Mouse (Mus musculus): ENCODE measurements at regions not wholly inside any gene's neighbourhood (a gene's known extent, or its start where the extent isn't known, plus 50 kb on each side); places are given as distances from the start of the nearest gene placed in this dataset.

DNA sequence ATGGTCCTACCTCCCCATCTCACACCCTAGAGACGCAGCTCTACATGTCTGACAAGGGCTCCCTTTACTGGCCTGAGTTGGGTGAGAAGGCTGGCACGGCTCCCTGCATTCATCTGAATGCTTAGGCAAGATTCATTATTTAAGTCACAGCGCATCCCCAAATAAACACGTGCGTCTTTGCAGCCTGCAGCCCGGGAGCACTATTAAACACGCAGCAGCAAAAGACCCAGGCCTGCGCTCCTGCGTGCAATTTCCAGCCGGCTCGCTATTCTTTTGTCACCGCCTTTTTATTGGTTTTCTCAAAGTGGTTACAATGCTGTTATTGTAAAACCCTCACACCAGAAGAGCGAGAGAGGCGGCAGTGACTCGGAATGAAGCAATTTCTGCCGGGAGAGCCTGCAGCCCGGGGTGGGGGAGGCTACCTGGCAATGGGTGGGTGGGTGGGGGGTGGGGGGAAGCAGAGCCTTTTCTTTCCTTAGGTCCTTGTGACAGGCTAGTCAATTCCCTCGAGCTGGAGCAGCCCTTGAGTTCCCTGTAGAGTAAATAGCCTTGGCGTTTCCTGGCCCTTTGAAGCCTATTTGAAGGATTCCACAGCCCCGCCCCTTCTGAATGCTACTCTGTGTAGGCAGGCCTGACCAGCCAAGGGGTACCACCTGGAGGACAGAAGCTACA lies 333.3 kb downstream of the Bcor start:
- in situ Hi-C loops (cut with MboI, MseI), result no loop called here

GRCm38 (mm10) chrX:11829411-11830002 lies 330.6 kb downstream of the Bcor start:
- in situ Hi-C loops (cut with MboI, MseI), result no loop called here

DNA sequence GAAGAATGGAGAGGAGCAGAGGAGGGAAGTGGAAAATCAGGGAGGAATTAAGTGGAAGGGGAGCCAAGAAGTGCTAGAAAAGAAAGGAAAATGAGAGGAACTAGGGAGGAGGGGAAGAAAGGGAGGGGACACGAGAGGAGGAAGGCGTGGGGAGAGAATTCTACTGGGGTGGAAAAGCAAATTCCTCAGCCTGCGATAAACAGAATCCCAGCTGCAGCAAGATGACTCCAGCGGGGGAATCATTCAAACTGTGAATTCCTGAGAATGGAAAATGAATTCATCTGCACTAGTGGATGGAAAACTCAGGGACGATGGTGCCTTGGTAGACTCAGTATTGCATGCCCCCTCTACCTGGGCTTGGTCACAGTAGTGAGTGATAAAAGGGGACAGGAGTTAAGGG lies 322.6 kb downstream of the Bcor start:
- in situ Hi-C loops (cut with MboI, MseI), result no loop called here

DNA sequence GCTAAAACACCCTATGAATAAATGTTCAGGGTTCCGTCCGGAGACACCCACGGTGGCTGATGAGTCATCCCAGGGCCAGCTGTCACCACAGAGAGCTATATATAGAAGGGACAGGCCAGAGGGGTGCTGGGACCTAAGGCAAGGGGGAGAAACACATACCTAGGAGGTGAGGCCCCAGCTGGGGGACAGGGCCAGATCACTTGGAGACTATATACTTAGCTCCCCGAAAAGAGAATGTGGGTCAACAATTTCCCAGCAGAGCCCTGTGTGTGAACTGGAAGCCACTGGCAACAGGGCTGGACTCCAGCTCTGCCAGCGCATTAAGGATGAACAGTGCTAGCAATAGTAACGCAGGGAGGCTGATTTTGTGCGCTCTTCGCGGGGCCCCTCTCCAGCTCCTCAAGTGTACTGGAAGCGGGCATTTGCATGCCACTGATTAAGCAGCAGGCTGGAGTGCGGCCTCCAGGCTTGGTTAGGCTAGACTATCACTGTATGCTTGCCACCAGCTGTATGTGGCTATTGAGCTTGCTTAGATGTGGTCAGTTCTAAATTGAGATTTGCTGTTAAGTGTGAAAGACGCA lies 320.4 kb downstream of the Bcor start:
- in situ Hi-C loops (cut with MboI, MseI), result no loop called here

- in situ Hi-C loops (cut with MboI, MseI), result no loop called here
Measured at GRCm38 (mm10) chrX:11840319-11841035, 319.7 kb downstream of the Bcor start.

DNA sequence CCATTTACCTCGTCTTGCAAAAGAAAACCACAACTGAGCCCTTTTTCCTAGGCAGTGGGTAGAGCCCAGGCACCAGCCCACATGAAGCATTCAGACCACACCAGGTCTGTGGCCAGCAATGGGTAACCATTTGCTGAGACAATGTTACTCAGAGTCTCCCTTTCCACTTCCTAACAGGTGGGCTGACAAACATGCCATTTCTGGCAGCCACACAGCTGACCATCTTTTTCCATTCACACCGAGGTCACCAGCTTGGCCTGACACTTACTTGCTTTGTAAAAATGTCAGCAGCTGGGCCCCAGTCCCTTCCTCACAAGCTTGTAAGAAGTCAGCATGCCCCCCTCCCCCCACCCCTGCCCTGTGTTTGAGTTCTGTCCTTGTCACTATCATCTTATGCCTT lies 314.6 kb downstream of the Bcor start:
- in situ Hi-C loops (cut with MboI, MseI), result no loop called here

- in situ Hi-C loops (cut with MboI, MseI), result loop anchor here (10.0 kb wide), 1 partner anchor 829 kb away; no protein-coding TSS in a partner anchor
Measured at GRCm38 (mm10) chrX:11855910-11856309, 304.2 kb downstream of the Bcor start.

GRCm38 (mm10) chrX:11859396-11859795 lies 300.8 kb downstream of the Bcor start:
- in situ Hi-C loops (cut with MboI, MseI), result loop anchor here (10.0 kb wide), 1 partner anchor 825 kb away; no protein-coding TSS in a partner anchor

- in situ Hi-C loops (cut with MboI, MseI), result no loop called here
Measured at GRCm38 (mm10) chrX:11861119-11861708, 298.9 kb downstream of the Bcor start.

- in situ Hi-C loops (cut with MboI, MseI), result no loop called here
Measured at GRCm38 (mm10) chrX:11861892-11862291, 298.3 kb downstream of the Bcor start.

DNA sequence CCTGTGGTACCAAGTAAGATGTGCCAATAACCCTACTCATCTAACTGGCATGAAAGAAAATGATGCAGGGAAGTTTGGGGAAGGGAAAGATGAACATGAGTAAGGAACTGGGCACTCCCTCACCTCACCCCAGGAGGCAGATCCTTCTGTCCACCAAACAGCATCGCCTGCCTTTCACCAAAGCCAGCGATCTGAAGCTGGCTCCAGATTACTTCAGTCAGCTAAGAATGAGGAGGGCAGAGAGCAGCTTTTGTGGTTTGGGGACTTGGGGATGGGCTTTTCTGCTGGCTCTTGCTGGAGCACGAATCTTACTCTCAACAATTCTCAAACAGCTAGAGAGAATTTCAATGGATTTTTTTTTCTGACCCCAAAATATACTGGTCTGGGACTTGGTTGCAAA lies 297.0 kb downstream of the Bcor start:
- in situ Hi-C loops (cut with MboI, MseI), result no loop called here

- in situ Hi-C loops (cut with MboI, MseI), result no loop called here
Measured at GRCm38 (mm10) chrX:11873913-11874312, 286.2 kb downstream of the Bcor start.

DNA sequence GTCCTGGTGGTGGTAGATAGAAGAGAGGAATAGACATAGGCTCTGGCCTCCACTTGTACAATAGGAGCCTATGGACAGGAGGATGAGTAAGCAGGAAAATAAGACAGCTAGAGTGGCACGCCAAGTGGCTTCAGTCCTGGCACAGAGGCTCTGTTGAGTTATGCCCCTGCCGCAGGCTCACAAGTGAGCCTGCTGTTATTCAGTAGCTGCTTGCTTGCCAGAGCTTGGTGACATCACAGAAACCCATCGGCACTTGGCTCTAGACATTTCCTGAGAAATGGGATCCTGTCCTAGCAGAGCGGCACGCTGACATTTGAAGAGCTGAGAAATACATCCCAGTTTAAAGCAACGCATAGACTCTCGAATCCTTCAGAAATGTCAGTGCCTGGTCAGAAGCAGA lies 283.5 kb downstream of the Bcor start:
- in situ Hi-C loops (cut with MboI, MseI), result no loop called here

DNA sequence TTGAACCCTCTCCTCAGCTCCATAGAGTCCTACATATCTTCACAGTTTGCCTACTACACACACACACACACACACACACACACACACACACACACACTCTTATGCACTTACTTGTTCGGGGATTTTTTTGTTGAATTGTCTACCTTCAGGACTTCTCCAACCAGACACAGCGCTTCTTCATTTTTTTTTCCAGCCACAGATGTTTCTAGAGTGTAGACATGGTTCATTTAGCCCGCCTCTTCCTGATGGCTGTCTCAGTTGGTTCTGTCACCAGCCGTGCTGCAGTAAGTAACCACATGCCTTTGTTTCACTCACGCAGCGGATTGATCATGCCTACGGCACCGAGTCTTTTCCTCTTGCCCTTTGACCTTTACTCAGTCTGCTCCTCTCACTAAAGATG lies 282.1 kb downstream of the Bcor start:
- in situ Hi-C loops (cut with MboI, MseI), result no loop called here

DNA sequence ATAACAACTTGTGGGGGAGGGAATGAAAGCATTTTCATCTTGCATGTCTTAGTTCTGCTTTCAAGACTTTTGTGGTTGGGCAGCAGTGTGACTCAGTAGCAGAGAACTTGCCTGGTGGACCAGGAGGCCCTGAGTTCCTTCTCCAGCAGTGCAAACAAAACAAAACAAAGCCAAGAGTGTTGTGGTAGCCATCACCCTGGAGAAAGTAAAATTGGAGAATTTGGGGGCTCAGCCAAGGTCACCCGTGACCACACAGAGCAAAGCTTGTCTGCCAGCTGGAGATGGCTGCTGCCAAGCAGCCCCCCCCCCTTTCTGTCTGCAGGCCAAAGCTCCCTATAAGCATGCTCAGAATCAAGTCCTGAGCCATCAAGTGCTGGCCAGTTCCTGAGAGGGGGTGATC lies 279.2 kb downstream of the Bcor start:
- in situ Hi-C loops (cut with MboI, MseI), result no loop called here

DNA sequence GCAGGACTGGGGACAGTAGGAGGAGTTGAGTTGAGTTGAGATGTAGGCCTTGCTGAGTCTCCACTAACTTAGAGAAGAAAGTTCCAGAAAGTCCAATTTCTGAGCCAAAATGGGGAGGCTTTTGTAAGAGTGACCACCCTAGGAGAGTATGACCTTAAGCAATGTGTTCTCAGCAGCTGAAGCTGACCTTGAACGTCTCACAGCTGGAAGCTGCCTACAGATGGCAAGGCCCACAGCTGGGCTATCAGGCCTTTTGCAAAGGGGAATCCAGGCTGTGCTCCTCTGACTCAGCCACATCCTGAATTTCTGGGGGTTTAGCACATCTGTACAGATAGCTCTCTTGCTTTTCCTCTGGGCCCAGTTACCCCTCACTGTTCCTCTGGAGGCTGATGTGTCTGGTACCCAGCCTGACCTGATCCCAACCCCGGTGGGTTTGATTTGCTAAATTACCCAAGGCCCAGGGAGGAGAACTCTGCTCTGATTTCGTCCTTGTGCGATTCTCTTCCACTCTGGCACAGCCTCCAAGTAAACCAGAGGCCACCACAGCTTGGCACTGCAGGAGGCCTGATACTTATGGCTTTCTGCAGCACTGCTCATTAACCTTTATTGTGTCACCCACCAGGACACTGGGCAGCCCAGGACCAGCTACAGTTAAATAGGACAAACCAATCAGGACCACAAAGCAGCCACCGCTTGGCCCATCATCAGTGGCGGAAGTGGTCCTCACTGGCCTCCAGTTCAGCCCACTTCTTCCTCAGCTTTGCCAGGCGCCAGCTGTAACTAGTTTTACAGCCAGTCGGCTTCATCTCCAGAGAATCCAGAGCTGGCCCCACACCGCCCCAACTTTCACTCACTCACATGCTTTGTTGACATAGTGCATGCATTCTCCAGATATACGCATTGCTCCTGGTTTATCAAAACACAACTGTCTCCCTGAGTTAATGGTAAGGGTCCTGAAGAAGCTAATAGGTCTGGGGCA lies 276.1 kb downstream of the Bcor start:
- in situ Hi-C loops (cut with MboI, MseI), result no loop called here

DNA sequence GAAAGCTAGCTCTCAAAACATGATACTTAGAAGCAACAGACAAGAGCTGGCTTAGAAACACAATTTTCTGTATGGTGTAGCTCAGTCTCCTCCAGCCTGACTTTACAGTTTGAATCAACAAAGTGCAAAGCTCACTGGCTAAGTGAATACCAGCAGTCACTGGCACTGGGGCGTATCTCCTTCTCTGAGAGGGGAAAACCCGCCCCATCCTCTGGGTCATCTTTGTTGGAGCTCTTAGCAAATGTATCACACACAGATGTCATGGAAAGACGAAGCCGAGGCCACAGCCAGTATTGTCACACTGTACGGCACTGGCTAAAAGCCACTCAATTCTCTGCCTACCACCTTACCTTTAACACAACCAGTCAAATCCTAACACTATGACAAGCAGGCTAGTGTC lies 267.8 kb downstream of the Bcor start:
- in situ Hi-C loops (cut with MboI, MseI), result no loop called here

DNA sequence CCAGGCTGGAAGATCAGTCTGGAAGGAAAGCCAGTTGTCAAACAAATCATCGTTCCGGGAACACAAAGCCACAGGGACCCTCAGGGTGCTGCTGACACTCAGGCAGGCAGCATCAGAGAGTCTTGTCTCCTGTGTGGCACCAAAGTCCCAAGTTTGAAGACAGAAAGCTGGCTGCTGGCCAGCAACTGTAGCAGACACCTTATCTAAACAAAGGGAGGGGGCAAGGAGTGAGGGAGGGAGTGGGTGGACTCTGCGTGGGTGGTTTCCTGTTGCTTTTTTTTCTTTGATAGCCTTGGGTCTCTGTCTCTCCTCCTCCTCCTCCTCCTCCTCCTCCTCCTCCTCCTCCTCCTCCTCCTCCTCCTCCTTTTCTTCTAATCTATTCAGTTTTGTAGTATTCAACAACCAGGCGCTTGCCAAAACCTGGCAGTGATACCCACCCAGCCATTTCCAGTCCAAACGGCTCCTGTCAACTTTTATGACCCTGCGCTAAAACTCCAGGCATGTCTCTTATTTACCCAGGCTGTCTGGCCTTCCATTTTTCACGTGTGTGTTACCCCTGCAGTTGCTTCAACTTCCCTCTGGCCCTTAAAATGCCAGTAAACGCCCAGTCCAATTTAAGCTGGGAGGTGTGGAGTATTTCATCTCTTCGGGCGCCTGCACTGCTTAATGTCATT lies 266.4 kb downstream of the Bcor start:
- in situ Hi-C loops (cut with MboI, MseI), result no loop called here

DNA sequence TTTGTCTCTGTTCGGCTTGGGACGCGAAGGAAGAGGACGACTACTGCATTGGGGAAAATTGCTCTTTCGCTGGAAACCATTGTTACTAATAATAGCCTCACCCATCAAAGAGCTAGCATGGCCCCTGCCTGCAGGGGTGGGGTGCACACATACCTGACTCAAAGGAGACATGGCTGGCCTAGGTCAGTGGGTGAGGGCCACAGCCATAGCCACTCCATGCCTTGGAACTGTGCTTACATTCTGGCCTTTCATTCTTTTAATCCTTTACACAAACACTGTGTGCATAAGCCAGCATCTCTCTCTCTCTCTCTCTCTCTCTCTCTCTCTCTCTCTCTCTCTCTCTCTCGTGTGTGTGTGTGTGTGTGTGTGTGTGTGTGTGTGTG lies 265.9 kb downstream of the Bcor start:
- in situ Hi-C loops (cut with MboI, MseI), result no loop called here

DNA sequence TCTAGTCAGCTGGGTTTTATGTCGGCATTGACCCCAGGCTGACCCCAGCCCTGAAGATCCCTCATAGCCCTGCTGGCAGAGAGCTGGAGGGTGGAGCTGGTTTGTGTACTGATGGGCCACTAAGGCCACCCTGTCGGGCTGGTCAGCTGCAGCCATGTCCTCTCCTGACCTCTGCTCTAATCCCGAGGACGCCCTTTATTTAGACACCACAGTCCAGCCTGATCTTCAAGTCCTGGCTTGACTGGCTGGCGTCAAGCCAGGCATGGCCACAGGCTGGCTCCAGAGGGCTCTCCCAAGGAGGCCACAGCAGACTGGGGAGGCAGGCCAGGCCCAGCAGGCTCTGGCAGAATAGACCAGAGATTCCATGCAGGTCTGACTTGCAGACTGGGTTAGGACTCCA lies 264.8 kb downstream of the Bcor start:
- in situ Hi-C loops (cut with MboI, MseI), result no loop called here

DNA sequence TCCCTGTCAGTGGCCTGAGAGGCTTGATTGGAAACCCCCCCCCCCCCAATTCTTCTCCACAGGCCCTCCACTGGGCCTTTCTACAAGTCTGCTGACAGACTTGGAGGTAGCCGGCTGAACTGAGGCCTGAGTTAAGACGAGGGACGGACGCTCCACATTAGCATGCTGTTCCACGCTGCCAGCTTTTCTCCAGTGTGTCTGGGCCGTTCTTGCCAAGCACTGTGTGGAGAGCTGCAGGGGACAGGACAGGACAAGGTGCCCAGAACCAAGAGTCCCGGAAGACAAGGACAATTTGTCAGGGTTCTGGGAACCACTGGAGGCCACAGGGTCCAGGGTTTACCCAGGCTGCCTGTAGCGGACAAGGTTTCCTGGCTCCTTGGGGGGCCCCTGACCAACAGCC lies 261.9 kb downstream of the Bcor start:
- in situ Hi-C loops (cut with MboI, MseI), result no loop called here
